Mouse (Mus musculus) neural tube, embryonic 13.5 days (tissue): ENCODE data around the gene Tma7. TPM values are rescaled to one million over a fixed set of nuclear protein-coding genes. Genes with fewer than 3 reads are reported as not detected.

Source experiments
- ATAC-seq: fragments of 200-750 bp; cut with Nextera tagmentation; 2 replicates; pipeline ENCODE4 v1.8.0; 2017; ENCODE audit warnings: low read depth, mild to moderate bottlenecking, moderate TSS enrichment, moderate library complexity
- H3K27ac ChIP-seq: fragments of 300-500 bp; sonication (generic); replicated peaks from 2 replicates; pipeline ENCODE4 v1.5.1; 2015; ENCODE audit warnings: moderate library complexity, mild to moderate bottlenecking, inconsistent platforms
- H3K27me3 ChIP-seq: fragments of 300-500 bp; sonication (generic); 2 replicates; pipeline ENCODE4 v1.6.1; 2015; ENCODE audit warnings: mild to moderate bottlenecking, inconsistent platforms
- H3K36me3 ChIP-seq: fragments of 300-500 bp; sonication (generic); 2 replicates; pipeline ENCODE4 v1.6.1; 2015; ENCODE audit warnings: mild to moderate bottlenecking, inconsistent platforms
- H3K4me1 ChIP-seq: fragments of 300-500 bp; sonication (generic); replicated peaks from 2 replicates; pipeline ENCODE4 v1.6.1; 2015; ENCODE audit warnings: inconsistent platforms
- H3K4me2 ChIP-seq: fragments of 300-500 bp; sonication (generic); 2 replicates; pipeline ENCODE4 v1.6.1; 2015; ENCODE audit warnings: inconsistent platforms, mild to moderate bottlenecking, moderate library complexity
- H3K4me3 ChIP-seq: fragments of 300-500 bp; sonication (generic); 2 replicates; pipeline ENCODE4 v1.5.1; 2015; ENCODE audit warnings: mild to moderate bottlenecking, inconsistent platforms
- H3K9ac ChIP-seq: fragments of 300-500 bp; sonication (generic); 2 replicates; pipeline ENCODE4 v1.6.1; 2015; ENCODE audit warnings: moderate library complexity, mild to moderate bottlenecking, inconsistent platforms
- H3K9me3 ChIP-seq: fragments of 300-500 bp; sonication (generic); 2 replicates; pipeline ENCODE4 v1.6.1; 2016; ENCODE audit warnings: inconsistent platforms
- WGBS: fragments of 180-500 bp; shearing (Covaris S2); methylation state at CpG from one replicate; pipeline ENCODE4 v1.1.7; 2015; 5-methylcytosine and 5-hydroxymethylcytosine counted together
- polyA plus RNA-seq: library from polyadenylated mRNA; unstranded; fragments of >200 nt; fragmentation: Nextera tagmentation; extraction: Ambion mirVana; gene quantifications from 2 replicates; pipeline ENCODE4 v1.2.1, GENCODE M21; 2015

Gene Tma7
- polyA plus RNA-seq, 1 experiment from 2014 or later, result 792 TPM

DNA sequence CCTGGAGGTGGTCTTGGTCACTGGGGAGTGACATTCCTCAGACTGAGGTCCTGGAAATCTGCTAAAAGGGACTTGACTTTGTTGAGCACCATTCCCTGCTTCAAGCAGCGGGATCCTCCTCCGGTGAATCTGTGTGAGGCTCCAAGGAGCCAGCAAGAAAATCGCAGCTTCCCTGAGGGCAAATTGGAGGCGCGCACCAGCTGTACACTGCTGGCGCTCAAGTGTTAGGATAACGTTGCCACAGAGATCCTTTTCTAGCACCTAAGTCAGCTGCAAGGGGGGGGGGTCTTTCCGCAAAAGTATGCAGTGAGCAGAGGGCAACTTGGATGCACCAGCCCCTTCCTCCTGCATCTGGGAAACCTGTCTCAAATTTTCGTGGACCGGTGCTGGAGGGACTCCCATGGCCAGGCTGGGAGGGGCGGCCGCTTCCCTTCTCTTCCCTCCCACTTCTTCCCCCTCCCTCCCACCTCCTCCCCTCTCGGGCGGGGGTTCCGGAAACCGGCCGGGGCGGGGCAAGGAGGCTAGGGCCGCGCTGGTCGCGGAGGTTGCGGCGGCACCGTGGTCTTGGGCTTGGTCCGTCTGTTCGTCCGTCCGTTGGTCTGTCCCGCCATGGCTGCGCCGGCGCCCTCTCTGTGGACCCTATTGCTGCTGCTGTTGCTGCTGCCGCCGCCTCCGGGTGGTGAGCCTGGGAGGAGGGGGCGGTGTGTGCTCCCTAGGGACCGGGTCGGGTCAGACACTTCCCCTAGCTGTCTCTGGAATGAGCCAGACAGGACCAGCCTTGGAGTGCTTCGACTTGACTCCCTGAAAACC is 44.1 kb downstream of the Tma7 start, which contains the start of gene Shisa5:
Gene Shisa5, plus strand, starts transcription at position 480 of the 810 bp plus-strand sequence.
- Histone ChIP-seq H3K9me3 (no peaks in the 10 kb centered on the region), H3K27ac (0 out of 2 replicates have a peak within 1 kb of the TSS, but pooled peaks have one; percentile 42), H3K4me2 (peak within 1 kb of the TSS; percentile 83), H3K4me3 (peak within 1 kb of the TSS; percentile 60), H3K4me1 (peaks cover 16% of the 10 kb centered on the region), H3K9ac (peak within 1 kb of the TSS; percentile 76), H3K27me3 (0 out of 2 replicates have a peak, but pooled peaks cover 5% of the 10 kb centered on the region), H3K36me3 (no peaks in the 10 kb centered on the region)
- WGBS, result under 1% methylated on average over 40 of the region's 40 CpGs
- peak; percentile 83 for ATAC-seq

DNA sequence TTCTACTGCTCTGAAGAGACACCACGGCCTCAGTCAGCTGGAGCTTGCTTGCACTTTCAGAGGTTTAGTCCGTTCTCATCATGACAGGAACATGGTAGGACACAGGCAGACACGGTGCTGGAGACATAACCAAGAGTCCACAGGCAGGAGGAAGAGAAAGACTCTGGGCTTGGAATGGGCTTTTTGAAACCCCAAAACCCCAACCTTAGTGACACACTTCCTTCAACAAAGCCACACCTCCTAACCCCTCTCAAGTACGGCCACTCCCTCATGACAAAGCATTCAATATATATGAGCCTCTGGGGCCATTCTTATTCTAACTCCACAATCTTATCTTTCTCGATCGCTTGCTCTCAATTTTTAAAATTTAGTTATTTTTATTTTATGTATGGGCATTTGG is 50.0 kb downstream of the Tma7 start:
- Histone ChIP-seq H3K27ac (no peak overlapping the region), H3K36me3 (peaks cover 18% of the 10 kb centered on the region), H3K27me3 (no peaks in the 10 kb centered on the region), H3K4me1 (no peaks in the 10 kb centered on the region), H3K9me3 (no peaks in the 10 kb centered on the region), H3K9ac (no peak overlapping the region), H3K4me3 (no peak overlapping the region), H3K4me2 (no peak overlapping the region)
- no peak for ATAC-seq
- 85% methylated on average over 6 of the region's 6 CpGs for WGBS

GRCm38 (mm10) chr9:109031686-109032085 is 50.7 kb downstream of the Tma7 start:
- Histone ChIP-seq H3K9ac (no peak overlapping the region), H3K36me3 (peaks cover 24% of the 10 kb centered on the region), H3K4me1 (no peaks in the 10 kb centered on the region), H3K27me3 (no peaks in the 10 kb centered on the region), H3K27ac (no peak overlapping the region), H3K4me2 (no peak overlapping the region), H3K4me3 (no peak overlapping the region), H3K9me3 (no peaks in the 10 kb centered on the region)
- ATAC-seq, result no peak
- 84% methylated on average over 8 of the region's 8 CpGs for WGBS

GRCm38 (mm10) chr9:109031001-109031400 is 51.4 kb downstream of the Tma7 start:
- no peaks in the 10 kb centered on the region for H3K27me3 ChIP-seq
- H3K36me3 ChIP-seq, result peaks cover 24% of the 10 kb centered on the region
- H3K9ac ChIP-seq, result no peak overlapping the region
- WGBS, result 90% methylated on average over 7 of the region's 7 CpGs
- no peaks in the 10 kb centered on the region for H3K4me1 ChIP-seq
- no peak for ATAC-seq
- H3K27ac ChIP-seq, result no peak overlapping the region
- no peak overlapping the region for H3K4me2 ChIP-seq
- no peaks in the 10 kb centered on the region for H3K9me3 ChIP-seq
- H3K4me3 ChIP-seq, result no peak overlapping the region

DNA sequence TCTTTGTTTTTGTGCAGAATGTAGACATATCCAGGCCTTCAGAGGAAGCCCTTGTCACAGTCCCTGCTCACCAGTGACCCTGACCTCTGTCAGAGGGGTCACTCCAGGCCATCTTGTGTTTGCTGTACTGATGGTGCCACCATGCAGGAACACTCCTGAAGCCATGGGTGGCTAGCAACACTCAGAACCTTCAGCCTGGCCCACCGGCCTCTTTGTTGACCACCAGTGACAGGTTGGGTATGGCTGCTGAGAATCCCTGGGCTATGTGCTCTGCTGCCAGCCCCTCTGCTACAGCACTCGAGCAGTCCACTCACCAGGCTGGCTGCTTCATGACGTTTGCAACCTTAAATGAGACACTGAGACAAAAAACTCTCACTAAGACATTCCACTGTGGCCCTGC is 52.1 kb downstream of the Tma7 start:
- Histone ChIP-seq H3K9me3 (no peaks in the 10 kb centered on the region), H3K27me3 (no peaks in the 10 kb centered on the region), H3K9ac (no peak overlapping the region), H3K36me3 (peaks cover 31% of the 10 kb centered on the region), H3K27ac (no peak overlapping the region), H3K4me2 (no peak overlapping the region), H3K4me1 (no peaks in the 10 kb centered on the region), H3K4me3 (no peak overlapping the region)
- ATAC-seq, result no peak
- WGBS, result 69% methylated on average over 3 of the region's 3 CpGs

- H3K4me1 ChIP-seq, result no peaks in the 10 kb centered on the region
- H3K4me3 ChIP-seq, result no peak overlapping the region
- H3K27ac ChIP-seq, result no peak overlapping the region
- H3K27me3 ChIP-seq, result no peaks in the 10 kb centered on the region
- WGBS, result 80% methylated on average over 5 of the region's 5 CpGs
- no peak for ATAC-seq
- no peak overlapping the region for H3K4me2 ChIP-seq
- no peaks in the 10 kb centered on the region for H3K9me3 ChIP-seq
- peaks cover 37% of the 10 kb centered on the region for H3K36me3 ChIP-seq
- no peak overlapping the region for H3K9ac ChIP-seq
Observed at GRCm38 (mm10) chr9:109028919-109029318, 53.5 kb downstream of the Tma7 start.

DNA sequence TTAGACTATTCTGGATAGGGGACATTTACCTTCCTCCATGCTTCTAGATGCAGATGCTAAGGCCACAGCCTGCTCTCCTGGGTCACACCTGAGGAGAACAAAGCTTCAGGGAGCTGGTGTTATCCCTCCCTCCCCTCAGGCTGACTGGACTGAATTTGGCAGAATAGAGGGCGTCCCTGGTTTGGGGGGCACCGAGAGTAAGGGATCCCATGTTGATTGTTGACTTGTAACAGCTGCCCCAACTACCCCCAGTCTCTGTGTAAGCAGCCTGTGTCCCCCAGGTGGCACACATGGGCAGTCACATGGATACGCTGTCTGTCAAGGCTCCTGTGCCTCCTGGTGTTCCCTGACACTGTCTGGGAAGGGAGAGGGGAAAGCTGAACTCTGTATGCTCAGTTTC is 54.0 kb downstream of the Tma7 start:
- 80% methylated on average over 3 of the region's 3 CpGs for WGBS
- no peak overlapping the region for H3K4me2 ChIP-seq
- H3K36me3 ChIP-seq, result peaks cover 37% of the 10 kb centered on the region

GRCm38 (mm10) chr9:109027521-109027920 is 54.9 kb downstream of the Tma7 start:
- H3K27me3 ChIP-seq, result no peaks in the 10 kb centered on the region
- H3K9me3 ChIP-seq, result no peaks in the 10 kb centered on the region
- ATAC-seq, result no peak
- H3K9ac ChIP-seq, result no peak overlapping the region
- no peaks in the 10 kb centered on the region for H3K4me1 ChIP-seq
- H3K4me3 ChIP-seq, result no peak overlapping the region
- H3K4me2 ChIP-seq, result no peak overlapping the region
- no peak overlapping the region for H3K27ac ChIP-seq
- H3K36me3 ChIP-seq, result peaks cover 43% of the 10 kb centered on the region
- WGBS, result 86% methylated on average over 8 of the region's 8 CpGs

More for the DNA sequence above, 54.0 kb downstream of the Tma7 start:
- Histone ChIP-seq H3K4me3 (no peak overlapping the region), H3K4me1 (no peaks in the 10 kb centered on the region), H3K9ac (no peak overlapping the region), H3K9me3 (no peaks in the 10 kb centered on the region), H3K27ac (no peak overlapping the region), H3K27me3 (no peaks in the 10 kb centered on the region)
- ATAC-seq, result no peak

Other genes starting within 250 kb of the Tma7 start
- gene Slc26a6, start 229.3 kb downstream of the Tma7 start, polyA plus RNA-seq, result 12.7 and 13.5 TPM in 2 replicates
- gene Tmem89, start 168.0 kb downstream of the Tma7 start, polyA plus RNA-seq, result not detected in 2 replicates
- 399 and 434 TPM in 2 replicates for gene Uqcrc1, start 146.0 kb downstream of the Tma7 start, polyA plus RNA-seq
- 1.7 and 2.2 TPM in 2 replicates for gene Col7a1, start 129.0 kb downstream of the Tma7 start, polyA plus RNA-seq
- not detected in 2 replicates for gene Ucn2, start 96.6 kb downstream of the Tma7 start, polyA plus RNA-seq
- gene Pfkfb4, start 90.8 kb downstream of the Tma7 start, polyA plus RNA-seq, result 19.9 and 22.4 TPM in 2 replicates
- gene Shisa5, start 44.0 kb downstream of the Tma7 start, polyA plus RNA-seq, result 58.7 and 59.9 TPM in 2 replicates
- 12.4 and 15.0 TPM in 2 replicates for gene Trex1, start 22.9 kb downstream of the Tma7 start, polyA plus RNA-seq
- gene Atrip, start 8.5 kb downstream of the Tma7 start, polyA plus RNA-seq, result 26.3 and 29.5 TPM in 2 replicates
- gene Ccdc51, start 94 bp downstream of the Tma7 start, polyA plus RNA-seq, result 14.2 and 15.5 TPM in 2 replicates
- gene Plxnb1, start 12.8 kb upstream of the Tma7 start, polyA plus RNA-seq, result 19.9 and 22.2 TPM in 2 replicates
- gene Fbxw21, start 79.5 kb upstream of the Tma7 start, polyA plus RNA-seq, result not detected in 2 replicates
- 0.23 TPM in 1 of 2 replicates, not detected in the other for gene Fbxw13, start 113.4 kb upstream of the Tma7 start, polyA plus RNA-seq
- gene Fbxw20, start 152.2 kb upstream of the Tma7 start, polyA plus RNA-seq, result not detected in 2 replicates
- not detected in 2 replicates for gene Fbxw14, start 205.1 kb upstream of the Tma7 start, polyA plus RNA-seq